Mouse (Mus musculus): Measurements from ENCODE around the gene Rpp25l.

DNA sequence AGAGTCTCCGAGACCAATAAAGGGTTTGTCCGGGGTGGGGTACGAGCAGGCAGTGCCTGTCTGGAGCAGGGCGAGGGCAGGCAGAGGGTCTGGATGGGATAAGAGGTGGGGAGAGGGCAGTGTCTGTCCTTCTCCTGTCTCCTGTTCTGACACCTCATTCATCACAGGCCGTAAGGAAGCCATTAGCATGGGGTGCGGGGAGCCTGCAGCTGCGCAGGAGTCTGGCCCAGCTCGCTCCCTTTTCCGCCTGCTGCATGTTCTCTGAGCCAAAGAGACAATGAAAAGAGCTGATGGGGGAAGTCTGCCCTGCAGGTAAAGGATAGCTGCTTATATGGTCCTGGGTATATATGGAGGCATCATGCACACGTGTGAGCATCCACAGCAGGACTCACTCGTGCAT, 50.6 kb downstream of the Rpp25l start:
- TF ChIP-seq CTCF (IDR thresholded peaks at IDR 0.05; ENCODE audit: low read depth), result no peak
- TF ChIP-seq EP300 (IDR thresholded peaks at IDR 0.05; ENCODE audit: low read depth), result no peak
